Mouse (Mus musculus): ENCODE data around the gene Sectm1a.

DNA sequence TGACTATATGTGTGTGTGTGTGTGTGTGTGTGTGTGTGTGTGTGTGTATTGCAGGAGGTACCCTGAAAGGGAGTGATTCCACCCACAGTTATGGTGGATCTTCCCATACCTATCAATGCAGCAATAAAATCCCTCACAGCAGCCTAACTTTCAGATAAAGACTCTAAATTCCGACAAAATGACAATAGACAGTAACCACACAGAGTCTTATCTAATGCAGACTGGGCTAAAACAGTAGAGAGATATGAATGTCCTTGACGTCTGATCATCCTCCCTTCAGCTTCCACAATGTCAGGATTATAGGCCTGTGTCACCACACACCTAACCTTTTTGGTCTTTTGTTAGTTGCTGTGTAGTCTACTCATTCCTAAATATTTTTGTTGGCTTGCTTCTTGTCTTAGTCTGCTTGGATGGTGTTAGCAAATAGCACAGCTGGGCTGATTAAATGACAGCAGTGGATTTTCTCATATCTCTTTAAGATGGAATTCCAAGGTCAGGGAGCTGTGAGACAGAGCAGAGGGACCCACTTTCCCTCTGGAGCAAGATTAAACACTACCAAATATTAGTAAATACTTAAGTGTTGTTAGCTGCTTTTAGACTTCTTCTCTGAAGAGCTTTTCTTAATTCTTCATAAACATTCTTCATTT is 41.1 kb upstream of the Sectm1a start:
- no peak for TF ChIP-seq CTCF (IDR thresholded peaks at IDR 0.05; ENCODE audit: control insufficient read depth, insufficient read depth, insufficient replicate concordance, low read depth, low read length)
- no peak for TF ChIP-seq POLR2A (IDR thresholded peaks at IDR 0.05; ENCODE audit: control insufficient read depth, low read depth, low read length)
